Mouse (Mus musculus) stomach, embryonic 16.5 days (tissue): ENCODE measurements around the gene Lats2. TPM values are rescaled to one million over a fixed set of nuclear protein-coding genes. Genes with fewer than 3 reads are reported as not detected.

ENCODE experiments used
- ATAC-seq: fragments of 200-750 bp; cut with Nextera tagmentation; 2 replicates; pipeline ENCODE4 v1.8.0; 2017; ENCODE audit warnings: moderate number of reproducible peaks, moderate TSS enrichment; ENCODE audit not compliant: insufficient read depth, low FRiP score
- H3K27ac ChIP-seq: fragments of 300-500 bp; sonication (generic); 2 replicates; pipeline ENCODE4 v1.5.1; 2014; ENCODE audit warnings: low read length
- H3K27me3 ChIP-seq: fragments of 300-500 bp; sonication (generic); 2 replicates; pipeline ENCODE4 v1.6.1; 2014; ENCODE audit warnings: low read length, control low read depth, mixed read lengths; ENCODE audit not compliant: control insufficient read depth, insufficient read depth
- H3K36me3 ChIP-seq: fragments of 300-500 bp; sonication (generic); 2 replicates; pipeline ENCODE4 v1.6.1; 2014; ENCODE audit warnings: low read length; ENCODE audit not compliant: control insufficient read depth, insufficient read depth
- H3K4me1 ChIP-seq: fragments of 300-500 bp; sonication (generic); 2 replicates; pipeline ENCODE4 v1.6.1; 2014; ENCODE audit warnings: low read length, control low read depth, mixed read lengths; ENCODE audit not compliant: control insufficient read depth, insufficient read depth
- H3K4me2 ChIP-seq: fragments of 300-500 bp; sonication (generic); 2 replicates; pipeline ENCODE4 v1.6.1; 2014; ENCODE audit warnings: low read depth, low read length, mixed read lengths
- H3K4me3 ChIP-seq: fragments of 300-500 bp; sonication (generic); replicated peaks from 2 replicates; pipeline ENCODE4 v1.5.1; 2014; ENCODE audit warnings: mild to moderate bottlenecking, low read length
- H3K9ac ChIP-seq: fragments of 300-500 bp; sonication (generic); 2 replicates; pipeline ENCODE4 v1.6.1; 2014; ENCODE audit warnings: low read length
- H3K9me3 ChIP-seq: fragments of 300-500 bp; sonication (generic); replicated peaks from 2 replicates; pipeline ENCODE4 v1.6.1; 2016; ENCODE audit warnings: low read length, control low read depth; ENCODE audit not compliant: control insufficient read depth
- WGBS: fragments of 180-500 bp; shearing (Covaris S2); extraction: QIAGEN DNeasy Blood & Tissue Kit; methylation state at CpG from one replicate; pipeline ENCODE4 v1.1.7; 2014; 5-methylcytosine and 5-hydroxymethylcytosine counted together
- polyA plus RNA-seq: library from polyadenylated mRNA; unstranded; fragments of >200 nt; fragmentation: Nextera tagmentation; extraction: Ambion mirVana; gene quantifications from 2 replicates; pipeline ENCODE4 v1.2.1, GENCODE M21; 2015

Gene Lats2
- polyA plus RNA-seq, 1 experiment from 2014 or later: 15.8 TPM

DNA sequence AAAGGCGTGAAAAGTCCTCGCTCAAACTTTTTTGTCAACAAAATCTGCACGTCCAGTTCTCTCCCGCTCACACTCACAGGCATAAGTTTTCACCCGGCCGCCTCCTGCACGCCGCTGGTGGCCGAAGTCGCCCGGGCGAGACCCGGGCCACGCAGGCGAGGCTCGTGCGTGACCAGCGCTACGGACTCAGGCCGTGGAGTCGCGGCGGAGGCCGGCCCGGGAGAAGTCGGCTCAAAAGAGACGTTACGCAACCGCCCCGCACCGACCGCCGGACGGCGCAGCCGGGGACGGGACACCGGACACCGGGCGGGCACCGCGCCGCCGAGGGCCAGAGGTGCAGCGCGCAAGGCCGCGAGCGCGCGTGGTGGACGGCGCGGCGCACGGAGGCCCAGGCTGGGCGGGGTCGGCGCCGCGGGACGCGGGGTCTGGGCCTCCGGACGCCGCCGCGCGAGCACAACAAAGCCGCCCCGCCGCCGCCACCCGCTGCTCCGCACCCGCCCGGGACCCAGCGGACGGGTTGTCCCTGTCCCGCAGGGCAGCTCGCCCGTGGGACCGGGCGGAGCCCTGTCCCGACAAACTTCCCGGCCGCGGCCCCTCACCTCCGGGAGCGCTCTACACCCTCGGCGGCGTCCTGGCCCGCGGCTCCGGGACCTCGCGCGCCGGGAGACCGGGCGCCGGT lies 12.8 kb downstream of the Lats2 start:
- WGBS: under 1% methylated on average over 102 of the region's 103 CpGs
- peak; percentile 57 for ATAC-seq
- peaks cover 11% of the 10 kb centered on the region; the same call in 1 of the 2 replicates for H3K4me1 ChIP-seq

DNA sequence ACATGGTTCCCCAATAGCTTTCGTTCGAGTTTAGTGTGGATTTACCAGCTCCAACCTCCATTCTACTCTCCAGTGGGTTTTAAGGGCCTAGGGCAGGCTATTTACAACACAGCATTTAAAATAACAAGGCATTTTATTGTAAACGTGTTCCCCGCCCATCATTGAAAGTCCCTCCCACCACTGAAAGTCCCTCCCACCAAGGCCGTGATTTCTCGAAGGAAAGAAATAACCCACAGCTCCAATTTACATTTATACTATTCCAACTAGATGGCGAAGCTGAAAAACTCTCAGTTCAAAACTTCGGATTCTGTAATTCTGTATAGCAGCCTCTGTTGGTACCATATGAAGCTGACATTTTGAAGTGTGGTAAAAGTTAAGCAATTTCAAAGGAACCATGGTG lies 13.6 kb downstream of the Lats2 start:
- Histone ChIP-seq H3K9me3 (no peaks in the 10 kb centered on the region), H3K27ac (no peak overlapping the region; the same call in 1 of the 2 replicates), H3K36me3 (no peaks in the 10 kb centered on the region), H3K4me2 (peak overlapping the region; percentile 79), H3K9ac (peak overlapping the region; percentile 97), H3K27me3 (no peaks in the 10 kb centered on the region), H3K4me1 (peaks cover 11% of the 10 kb centered on the region; the same call in 1 of the 2 replicates), H3K4me3 (peak overlapping the region; percentile 79)
- ATAC-seq: no peak
- 3% methylated on average over 8 of the region's 8 CpGs for WGBS

More for the DNA sequence above, 12.8 kb downstream of the Lats2 start:
- Histone ChIP-seq H3K36me3 (no peaks in the 10 kb centered on the region), H3K9me3 (no peaks in the 10 kb centered on the region), H3K4me3 (peak overlapping the region; percentile 79), H3K9ac (peak overlapping the region; percentile 97), H3K27ac (peak overlapping the region; percentile 93), H3K27me3 (no peaks in the 10 kb centered on the region), H3K4me2 (peak overlapping the region; percentile 79)

- 80% methylated on average over 8 of the region's 8 CpGs for WGBS
- Histone ChIP-seq H3K9me3 (no peaks in the 10 kb centered on the region), H3K4me1 (peaks cover 24% of the 10 kb centered on the region), H3K27ac (no peak overlapping the region), H3K4me2 (no peak overlapping the region), H3K9ac (no peak overlapping the region), H3K4me3 (no peak overlapping the region), H3K36me3 (no peaks in the 10 kb centered on the region), H3K27me3 (no peaks in the 10 kb centered on the region)
- ATAC-seq: no peak
Observed at GRCm38 (mm10) chr14:57740651-57741050, 17.5 kb downstream of the Lats2 start.

GRCm38 (mm10) chr14:57737089-57737488 lies 21.1 kb downstream of the Lats2 start:
- 0 out of 2 replicates have a peak, but pooled peaks have one; percentile 21 for ATAC-seq
- no peak overlapping the region for H3K9ac ChIP-seq
- H3K27ac ChIP-seq: 0 out of 2 replicates have a peak overlapping the region, but pooled peaks have one; percentile 11
- H3K36me3 ChIP-seq: no peaks in the 10 kb centered on the region
- no peaks in the 10 kb centered on the region for H3K27me3 ChIP-seq
- H3K4me1 ChIP-seq: peaks cover 25% of the 10 kb centered on the region
- no peak overlapping the region for H3K4me2 ChIP-seq
- H3K4me3 ChIP-seq: no peak overlapping the region
- H3K9me3 ChIP-seq: no peaks in the 10 kb centered on the region

- Histone ChIP-seq H3K36me3 (no peaks in the 10 kb centered on the region), H3K27ac (no peak overlapping the region; the same call in 1 of the 2 replicates), H3K9me3 (no peaks in the 10 kb centered on the region), H3K9ac (no peak overlapping the region), H3K27me3 (no peaks in the 10 kb centered on the region), H3K4me1 (peaks cover 29% of the 10 kb centered on the region), H3K4me3 (no peak overlapping the region), H3K4me2 (no peak overlapping the region)
- WGBS: 48% methylated on average over 4 of the region's 4 CpGs
- ATAC-seq: no peak
Observed at GRCm38 (mm10) chr14:57736141-57736540, 22.0 kb downstream of the Lats2 start.

- Histone ChIP-seq H3K36me3 (no peaks in the 10 kb centered on the region), H3K4me3 (no peak overlapping the region), H3K4me2 (no peak overlapping the region), H3K27me3 (no peaks in the 10 kb centered on the region), H3K9ac (no peak overlapping the region), H3K9me3 (no peaks in the 10 kb centered on the region), H3K27ac (no peak overlapping the region), H3K4me1 (peaks cover 45% of the 10 kb centered on the region)
- 52% methylated on average over 6 of the region's 6 CpGs for WGBS
- ATAC-seq: no peak
Observed at GRCm38 (mm10) chr14:57732668-57733293, 25.4 kb downstream of the Lats2 start.

- no peak overlapping the region for H3K4me2 ChIP-seq
- H3K36me3 ChIP-seq: peaks cover 7% of the 10 kb centered on the region; the same call in 1 of the 2 replicates
- H3K9me3 ChIP-seq: no peaks in the 10 kb centered on the region
- WGBS: 36% methylated on average over 9 of the region's 9 CpGs
- no peak overlapping the region for H3K4me3 ChIP-seq
- H3K4me1 ChIP-seq: peaks cover 28% of the 10 kb centered on the region
- ATAC-seq: peak; percentile 68; the same call in 1 of the 2 replicates
- H3K27ac ChIP-seq: peak overlapping the region; percentile 81
- peak overlapping the region; percentile 7; the same call in 1 of the 2 replicates for H3K9ac ChIP-seq
- H3K27me3 ChIP-seq: no peaks in the 10 kb centered on the region
Observed at GRCm38 (mm10) chr14:57730527-57730926, 27.7 kb downstream of the Lats2 start.

DNA sequence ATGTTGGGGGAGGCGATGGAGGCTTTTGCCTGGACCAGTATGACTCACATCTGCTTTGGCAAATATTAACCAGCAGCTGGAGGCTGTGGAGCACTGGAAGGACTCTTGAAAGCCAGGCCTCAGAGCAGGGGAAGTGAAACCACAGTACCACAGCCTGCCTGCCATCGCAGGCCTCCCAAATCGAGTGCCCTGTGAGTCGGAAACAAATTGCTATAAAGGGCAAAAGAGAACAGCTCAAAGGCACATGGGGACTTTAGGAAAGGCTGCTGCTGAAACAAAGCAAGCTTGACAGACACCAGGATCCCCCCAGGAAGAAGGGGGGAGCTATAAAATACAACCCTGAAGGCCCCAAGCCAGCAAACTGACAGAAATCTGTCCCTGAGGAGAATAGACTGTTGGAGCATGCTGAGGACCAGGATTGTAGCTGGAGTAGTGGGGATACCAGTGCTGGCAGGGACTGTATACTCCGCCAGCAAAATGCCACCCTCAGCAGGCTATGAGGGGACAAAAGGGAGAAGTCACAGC lies 28.2 kb downstream of the Lats2 start:
- WGBS: 38% methylated on average over 5 of the region's 5 CpGs
- H3K27me3 ChIP-seq: no peaks in the 10 kb centered on the region
- H3K4me3 ChIP-seq: no peak overlapping the region
- H3K4me1 ChIP-seq: peaks cover 26% of the 10 kb centered on the region
- H3K9me3 ChIP-seq: no peaks in the 10 kb centered on the region
- peak; percentile 67; the same call in 1 of the 2 replicates for ATAC-seq
- H3K27ac ChIP-seq: peak overlapping the region; percentile 81
- no peak overlapping the region for H3K4me2 ChIP-seq
- H3K9ac ChIP-seq: peak overlapping the region; percentile 33; the same call in 1 of the 2 replicates
- H3K36me3 ChIP-seq: peaks cover 7% of the 10 kb centered on the region; the same call in 1 of the 2 replicates

DNA sequence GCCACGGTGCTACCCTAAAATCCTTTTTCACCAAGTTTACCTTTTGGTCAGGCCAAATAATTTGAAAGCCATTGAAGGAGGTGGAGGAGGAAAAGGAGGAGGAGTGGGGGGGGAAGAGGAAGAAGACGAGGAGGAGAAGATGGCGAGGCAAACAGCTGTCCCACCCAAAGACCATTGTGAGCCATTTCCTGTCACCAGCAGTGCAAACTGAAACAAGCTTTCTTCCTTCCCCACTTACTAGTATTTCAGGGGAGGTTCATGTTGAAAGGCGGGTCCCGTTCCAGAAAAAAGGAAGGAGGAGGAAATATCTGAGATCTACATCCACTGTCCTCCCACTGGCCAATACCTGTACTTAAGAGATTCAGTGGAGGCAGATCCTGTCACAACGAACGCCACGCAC lies 28.8 kb downstream of the Lats2 start:
- H3K4me1 ChIP-seq: peaks cover 26% of the 10 kb centered on the region
- no peaks in the 10 kb centered on the region for H3K9me3 ChIP-seq
- no peak overlapping the region for H3K4me3 ChIP-seq
- no peak overlapping the region for H3K9ac ChIP-seq
- H3K27ac ChIP-seq: peak overlapping the region; percentile 81
- H3K4me2 ChIP-seq: no peak overlapping the region
- H3K27me3 ChIP-seq: no peaks in the 10 kb centered on the region
- H3K36me3 ChIP-seq: peaks cover 7% of the 10 kb centered on the region; the same call in 1 of the 2 replicates
- no peak for ATAC-seq
- 71% methylated on average over 8 of the region's 8 CpGs for WGBS
